Mouse (Mus musculus) brain, embryonic 14.5 days (tissue): ENCODE data around the gene Selenon.

Experiments
- CTCF ChIP-seq: fragments of 200-500 bp; IDR thresholded peaks from 2 replicates; pipeline ENCODE4 v1.5.1; 2012; ENCODE audit warnings: inconsistent platforms, mild to moderate bottlenecking, moderate library complexity, borderline replicate concordance; ENCODE audit not compliant: insufficient read depth, insufficient read length; ENCODE audit errors: extremely low read depth
- POLR2A ChIP-seq: fragments of 200-500 bp; IDR thresholded peaks from 2 replicates; pipeline ENCODE4 v1.6.1; 2012; ENCODE audit warnings: mild to moderate bottlenecking, inconsistent platforms, borderline replicate concordance; ENCODE audit not compliant: poor library complexity, insufficient read depth, insufficient read length, severe bottlenecking; ENCODE audit errors: extremely low read depth

DNA sequence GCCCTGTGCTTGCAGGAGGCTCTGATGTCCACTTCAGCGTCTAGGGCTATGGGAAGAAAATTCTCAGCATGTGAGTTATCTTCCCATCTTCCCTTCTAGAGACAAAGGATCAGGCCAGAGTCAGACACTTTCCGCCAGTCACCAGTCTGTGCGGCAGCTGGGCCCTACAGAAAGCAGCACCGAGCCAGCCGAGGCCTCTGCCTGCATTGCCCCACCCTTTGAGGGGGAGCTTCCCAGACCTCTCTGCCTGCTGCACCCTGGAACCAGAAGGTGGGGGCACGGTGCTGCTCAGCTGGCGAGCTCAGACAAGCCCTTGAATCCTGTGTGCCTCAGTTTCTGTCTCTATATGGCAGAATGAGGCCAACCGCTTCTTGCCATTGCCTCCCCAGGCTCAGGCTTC is 29.4 kb upstream of the Selenon start:
- TF ChIP-seq CTCF (no peak), POLR2A (no peak)
